Mouse (Mus musculus) spleen, adult 2 months (tissue): ENCODE results near the gene Dnal1.

Source experiments
- CTCF ChIP-seq: fragments of 200-500 bp; IDR thresholded peaks from 2 replicates; pipeline ENCODE4 v1.5.1; 2011; ENCODE audit warnings: mild to moderate bottlenecking, inconsistent platforms; ENCODE audit not compliant: insufficient read depth, insufficient read length, insufficient replicate concordance; ENCODE audit errors: extremely low read depth
- POLR2A ChIP-seq: fragments of 200-500 bp; IDR thresholded peaks from 2 replicates; pipeline ENCODE4 v1.6.1; 2011; ENCODE audit warnings: low read depth, low read length, inconsistent platforms

- TF ChIP-seq CTCF (no peak), POLR2A (no peak)
Measured at GRCm38 (mm10) chr12:84173309-84173915, 59.2 kb downstream of the Dnal1 start.
